Mouse (Mus musculus): ENCODE measurements around the gene Olfr430. TPM values are rescaled to one million over a fixed set of nuclear protein-coding genes. Genes with fewer than 3 reads are reported as not detected.
"Not testable (repeated sequence)": the region's sequence is repeated elsewhere in the genome, so short reads cannot be mapped to it uniquely, and the experiment has no call there.

The Olfr430 gene
- not detected in 2 replicates for polyA plus RNA-seq (2016; fragmentation: Nextera tagmentation; extraction: Ambion mirVana)

GRCm38 (mm10) chr1:174066305-174066704 lies at the start of gene Olfr430:
Gene Olfr430 (plus strand): TSS chr1:174066605.
- Histone ChIP-seq H3K36me3 (no peaks in the 10 kb centered on the region), H3K4me1 (no peaks in the 10 kb centered on the region), H3K27me3 (no peaks in the 10 kb centered on the region), H3K9me3 (replicated peaks) (no peaks in the 10 kb centered on the region), H3K9ac (no peak within 1 kb of the TSS), H3K4me3 (no peak within 1 kb of the TSS), H3K4me2 (replicated peaks) (no peak within 1 kb of the TSS), H3K27ac (no peak within 1 kb of the TSS)
- ATAC-seq (ENCODE audit: low FRiP score): no peak
- WGBS: 90% methylated on average over 3 of the region's 3 CpGs

- H3K27ac ChIP-seq: no peak within 1 kb of the TSS
- no peak within 1 kb of the TSS for H3K9ac ChIP-seq
- H3K36me3 ChIP-seq: no peaks in the 10 kb centered on the region
- no peaks in the 10 kb centered on the region for H3K27me3 ChIP-seq
- H3K9me3 ChIP-seq (replicated peaks): no peaks in the 10 kb centered on the region
- ATAC-seq (ENCODE audit: low FRiP score): no peak
- no peak within 1 kb of the TSS for H3K4me3 ChIP-seq
- no peak within 1 kb of the TSS for H3K4me2 ChIP-seq (replicated peaks)
- H3K4me1 ChIP-seq: no peaks in the 10 kb centered on the region
- 55% methylated on average over 1 of the region's 1 CpGs for WGBS
Observed at GRCm38 (mm10) chr1:174031698-174032097, 34.7 kb upstream of the Olfr430 start, which contains the start of gene Ifi205. Gene Ifi205 (minus strand): TSS chr1:174031810.

- WGBS: 71% methylated on average over 4 of the region's 4 CpGs
- no peak overlapping the region for H3K9ac ChIP-seq
- no peak overlapping the region for H3K27ac ChIP-seq
- H3K36me3 ChIP-seq: no peaks in the 10 kb centered on the region
- H3K4me3 ChIP-seq: no peak overlapping the region
- H3K4me1 ChIP-seq: no peaks in the 10 kb centered on the region
- no peak overlapping the region for H3K4me2 ChIP-seq (replicated peaks)
- H3K27me3 ChIP-seq: no peaks in the 10 kb centered on the region
- no peak for ATAC-seq (ENCODE audit: low FRiP score)
- no peaks in the 10 kb centered on the region for H3K9me3 ChIP-seq (replicated peaks)
Observed at GRCm38 (mm10) chr1:174035841-174036240, 30.6 kb upstream of the Olfr430 start.

GRCm38 (mm10) chr1:174038480-174038879 lies 27.9 kb upstream of the Olfr430 start:
- 91% methylated on average over 3 of the region's 3 CpGs for WGBS

GRCm38 (mm10) chr1:174040523-174041177 lies 25.8 kb upstream of the Olfr430 start, which contains the start of gene Olfr433:
Gene Olfr433 (plus strand): TSS chr1:174040705.
- ATAC-seq (ENCODE audit: low FRiP score): no peak
- H3K27ac ChIP-seq: no peak within 1 kb of the TSS
- no peaks in the 10 kb centered on the region for H3K36me3 ChIP-seq
- H3K4me2 ChIP-seq (replicated peaks): no peak within 1 kb of the TSS
- no peak within 1 kb of the TSS for H3K9ac ChIP-seq
- H3K27me3 ChIP-seq: no peaks in the 10 kb centered on the region
- no peaks in the 10 kb centered on the region for H3K4me1 ChIP-seq
- no peak within 1 kb of the TSS for H3K4me3 ChIP-seq
- H3K9me3 ChIP-seq (replicated peaks): no peaks in the 10 kb centered on the region
- 85% methylated on average over 7 of the region's 7 CpGs for WGBS

More at GRCm38 (mm10) chr1:174038480-174038879, 27.9 kb upstream of the Olfr430 start:
- Histone ChIP-seq H3K4me1 (no peaks in the 10 kb centered on the region), H3K27ac (no peak overlapping the region), H3K4me2 (replicated peaks) (no peak overlapping the region), H3K4me3 (no peak overlapping the region), H3K36me3 (no peaks in the 10 kb centered on the region), H3K27me3 (no peaks in the 10 kb centered on the region), H3K9ac (no peak overlapping the region), H3K9me3 (replicated peaks) (no peaks in the 10 kb centered on the region)
- no peak for ATAC-seq (ENCODE audit: low FRiP score)

GRCm38 (mm10) chr1:174042091-174042884 lies 24.1 kb upstream of the Olfr430 start:
- 87% methylated on average over 12 of the region's 12 CpGs for WGBS
- H3K4me3 ChIP-seq; H3K4me2 ChIP-seq (replicated peaks); H3K4me1 ChIP-seq; H3K9ac ChIP-seq; ATAC-seq (ENCODE audit: low FRiP score); H3K27me3 ChIP-seq; H3K27ac ChIP-seq; H3K9me3 ChIP-seq (replicated peaks); H3K36me3 ChIP-seq: not testable (repeated sequence)

- WGBS: 71% methylated on average over 2 of the region's 2 CpGs
Observed at GRCm38 (mm10) chr1:174044431-174044830, 22.0 kb upstream of the Olfr430 start.

GRCm38 (mm10) chr1:174048227-174048626 lies 18.2 kb upstream of the Olfr430 start:
- not testable (repeated sequence) for H3K9ac ChIP-seq; H3K27ac ChIP-seq; ATAC-seq (ENCODE audit: low FRiP score); H3K27me3 ChIP-seq; H3K4me3 ChIP-seq; H3K4me2 ChIP-seq (replicated peaks); H3K4me1 ChIP-seq; H3K9me3 ChIP-seq (replicated peaks); H3K36me3 ChIP-seq
- 83% methylated on average over 6 of the region's 6 CpGs for WGBS

More at GRCm38 (mm10) chr1:174044431-174044830, 22.0 kb upstream of the Olfr430 start:
- H3K9ac ChIP-seq: no peak overlapping the region
- H3K4me3 ChIP-seq: no peak overlapping the region
- H3K36me3 ChIP-seq: no peaks in the 10 kb centered on the region
- H3K4me1 ChIP-seq: no peaks in the 10 kb centered on the region
- no peak overlapping the region for H3K4me2 ChIP-seq (replicated peaks)
- H3K9me3 ChIP-seq (replicated peaks): no peaks in the 10 kb centered on the region
- no peaks in the 10 kb centered on the region for H3K27me3 ChIP-seq
- ATAC-seq (ENCODE audit: low FRiP score): no peak
- no peak overlapping the region for H3K27ac ChIP-seq

- ATAC-seq (ENCODE audit: low FRiP score): no peak
- H3K27ac ChIP-seq: no peak within 1 kb of the TSS
- H3K4me2 ChIP-seq (replicated peaks): no peak within 1 kb of the TSS
- WGBS: 83% methylated on average over 2 of the region's 2 CpGs
- no peaks in the 10 kb centered on the region for H3K9me3 ChIP-seq (replicated peaks)
- no peaks in the 10 kb centered on the region for H3K36me3 ChIP-seq
- no peaks in the 10 kb centered on the region for H3K27me3 ChIP-seq
- H3K9ac ChIP-seq: no peak within 1 kb of the TSS
- no peaks in the 10 kb centered on the region for H3K4me1 ChIP-seq
- no peak within 1 kb of the TSS for H3K4me3 ChIP-seq
Observed at GRCm38 (mm10) chr1:174048893-174049292, 17.5 kb upstream of the Olfr430 start, which contains the start of gene Olfr432. Gene Olfr432 (plus strand): TSS chr1:174049205.

GRCm38 (mm10) chr1:174049357-174049756 lies 17.0 kb upstream of the Olfr430 start:
- not testable (repeated sequence) for H3K4me3 ChIP-seq; H3K27ac ChIP-seq; H3K4me1 ChIP-seq; ATAC-seq (ENCODE audit: low FRiP score); H3K4me2 ChIP-seq (replicated peaks); H3K36me3 ChIP-seq; H3K27me3 ChIP-seq; H3K9ac ChIP-seq; H3K9me3 ChIP-seq (replicated peaks)
- WGBS: 78% methylated on average over 4 of the region's 4 CpGs

GRCm38 (mm10) chr1:174050532-174050931 lies 15.9 kb upstream of the Olfr430 start:
- Histone ChIP-seq H3K27me3 (no peaks in the 10 kb centered on the region), H3K36me3 (no peaks in the 10 kb centered on the region), H3K4me1 (no peaks in the 10 kb centered on the region), H3K27ac (no peak overlapping the region), H3K9ac (no peak overlapping the region), H3K4me2 (replicated peaks) (no peak overlapping the region), H3K9me3 (replicated peaks) (no peaks in the 10 kb centered on the region), H3K4me3 (no peak overlapping the region)
- ATAC-seq (ENCODE audit: low FRiP score): no peak
- 87% methylated on average over 4 of the region's 4 CpGs for WGBS

GRCm38 (mm10) chr1:174051515-174051914 lies 14.9 kb upstream of the Olfr430 start:
- Histone ChIP-seq H3K4me3 (no peak overlapping the region), H3K36me3 (no peaks in the 10 kb centered on the region), H3K4me1 (no peaks in the 10 kb centered on the region), H3K9me3 (replicated peaks) (no peaks in the 10 kb centered on the region), H3K27ac (no peak overlapping the region), H3K9ac (no peak overlapping the region), H3K4me2 (replicated peaks) (no peak overlapping the region), H3K27me3 (no peaks in the 10 kb centered on the region)
- no peak for ATAC-seq (ENCODE audit: low FRiP score)
- 93% methylated on average over 4 of the region's 4 CpGs for WGBS
